Mouse (Mus musculus): ENCODE measurements around the gene Treml2.

Gene Treml2

DNA sequence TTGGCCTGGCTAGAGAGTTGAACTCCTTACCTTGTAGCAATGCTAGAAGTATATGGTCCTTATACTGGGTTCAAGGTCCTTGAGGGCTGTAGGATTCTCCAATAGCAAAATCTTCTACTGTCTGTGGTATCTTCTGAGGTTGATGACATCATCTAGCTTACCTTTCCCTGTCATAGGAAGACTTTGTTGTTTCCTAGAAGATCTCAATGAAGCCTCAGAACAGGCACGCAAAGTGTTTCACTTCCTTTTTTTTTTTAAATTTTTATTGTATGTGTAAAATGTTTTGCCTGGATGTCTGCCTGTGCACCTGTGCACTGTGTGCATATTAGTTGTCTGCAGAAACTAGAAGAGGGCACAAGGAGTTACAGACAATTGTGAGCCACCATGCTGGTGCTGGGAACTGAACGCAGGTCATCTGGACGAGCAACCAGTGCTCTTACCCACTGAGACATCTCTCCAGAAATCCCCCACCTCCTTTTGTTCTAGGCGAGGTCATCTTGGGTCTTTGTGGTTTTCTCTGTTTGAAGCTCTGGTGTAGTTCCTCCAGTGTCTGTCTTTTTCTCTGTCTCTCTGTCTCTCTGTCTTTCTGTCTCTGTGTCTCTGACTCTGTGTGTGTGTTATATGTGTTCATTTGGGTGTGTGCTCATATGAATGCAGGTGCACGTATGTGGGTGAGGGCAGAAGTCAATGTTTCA lies 5.7 kb upstream of the Treml2 start:
- DNase-seq (ENCODE audit: low read depth, low spot score) = peak; percentile 49

DNA sequence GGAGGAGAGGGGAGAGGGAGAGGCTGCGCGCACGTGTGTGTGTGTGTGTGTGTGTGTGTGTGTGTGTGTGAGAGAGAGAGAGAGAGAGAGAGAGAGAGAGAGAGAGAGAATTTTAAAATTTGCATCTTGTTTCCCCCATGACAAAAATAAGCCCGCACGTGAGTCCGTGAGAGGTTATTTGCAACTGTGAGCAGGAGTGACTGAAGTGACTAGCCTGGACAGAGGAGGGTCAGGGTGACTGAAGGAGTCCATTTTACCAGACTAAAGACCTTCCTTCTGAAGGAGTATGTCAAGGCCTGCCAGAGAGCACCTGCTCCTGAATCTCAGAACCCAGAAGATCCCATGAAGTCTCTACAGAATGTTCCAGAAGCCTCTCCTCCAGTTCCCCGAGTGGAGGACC lies 458 bp downstream of the Treml2 start:
- peak; percentile 56 for DNase-seq (ENCODE audit: low read depth, low spot score)

DNA sequence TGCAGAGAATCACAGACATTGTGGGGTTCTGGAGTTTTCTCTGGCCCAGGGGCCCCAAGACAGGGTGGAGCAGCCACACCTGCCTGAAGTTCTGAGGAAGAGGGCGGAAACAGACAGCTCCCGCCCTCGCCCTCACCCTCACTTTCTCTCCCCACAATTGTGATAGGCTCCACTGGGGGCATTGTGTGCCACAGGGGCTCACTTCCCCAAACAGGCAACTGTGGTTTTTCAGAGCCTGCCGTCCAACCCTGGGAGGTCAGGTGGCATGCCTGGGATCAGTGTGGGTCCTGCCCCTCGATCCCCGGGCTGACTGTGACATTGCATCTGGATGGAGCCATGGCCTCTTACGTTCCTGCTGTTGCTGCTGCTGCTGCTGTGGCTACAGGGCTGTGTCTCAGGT lies 901 bp downstream of the Treml2 start:
- DNase-seq (ENCODE audit: low read depth, low spot score) = peak; percentile 68

DNA sequence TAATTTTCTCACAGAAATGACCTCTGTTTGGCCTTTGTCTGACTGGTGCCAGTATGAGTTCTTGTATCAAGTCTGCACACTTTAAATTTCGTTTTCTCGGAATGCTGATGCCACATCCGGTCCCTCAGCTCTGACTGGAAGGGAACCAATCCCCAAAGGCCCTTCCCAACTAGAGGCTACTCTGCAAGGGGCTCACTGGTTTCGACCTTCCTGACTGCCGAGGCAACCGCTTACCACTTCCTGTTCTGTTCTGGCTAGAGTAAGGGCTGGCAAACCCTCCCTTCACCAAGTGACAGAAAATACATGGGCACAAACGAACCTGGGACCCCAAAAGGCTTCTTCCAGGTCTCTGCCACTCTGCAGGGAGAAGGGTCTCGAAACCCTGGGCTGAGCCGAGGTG lies 1.6 kb downstream of the Treml2 start:
- peak; percentile 72 for DNase-seq (ENCODE audit: low read depth, low spot score)

DNA sequence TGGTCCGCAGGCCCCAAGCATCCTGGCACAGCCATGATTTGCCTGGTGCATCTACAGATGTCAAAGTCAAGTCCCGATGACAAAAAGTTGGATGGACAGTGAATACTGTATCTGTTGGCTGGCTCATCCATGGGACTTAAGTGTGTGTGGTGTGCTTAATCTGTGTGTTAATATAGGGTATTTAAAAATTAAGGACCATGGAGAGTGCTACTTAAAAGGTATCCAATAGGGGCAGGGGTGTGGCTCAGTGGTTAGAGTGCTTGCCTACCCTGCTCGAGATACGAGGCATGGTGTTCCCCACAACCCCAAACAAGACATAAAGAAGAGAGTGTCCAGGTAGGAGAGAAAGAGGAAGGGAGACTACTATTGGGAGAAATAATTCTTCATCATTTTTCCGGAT lies 2.5 kb downstream of the Treml2 start:
- DNase-seq (ENCODE audit: low read depth, low spot score) = peak; percentile 30

DNA sequence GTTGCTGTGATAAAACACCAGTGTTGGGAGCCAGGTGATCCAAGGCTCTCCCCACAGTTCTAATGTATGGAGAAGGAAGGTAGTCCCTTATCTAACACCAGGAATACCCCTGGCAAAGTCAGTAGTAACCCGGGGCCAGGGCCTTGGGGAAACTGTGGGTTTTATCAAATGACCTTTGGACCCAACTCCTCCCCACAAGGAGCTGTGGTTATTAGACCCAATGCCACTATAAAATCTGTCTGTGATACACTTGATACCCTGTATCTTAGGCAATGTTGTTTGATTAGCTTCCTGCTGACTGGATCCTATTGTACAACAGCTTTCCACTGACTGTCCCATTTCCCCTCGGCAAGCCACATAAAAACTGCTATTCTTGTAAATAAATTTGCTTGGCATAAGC lies 12.8 kb downstream of the Treml2 start:
- no peak for DNase-seq (ENCODE audit: low read depth, low spot score)

DNA sequence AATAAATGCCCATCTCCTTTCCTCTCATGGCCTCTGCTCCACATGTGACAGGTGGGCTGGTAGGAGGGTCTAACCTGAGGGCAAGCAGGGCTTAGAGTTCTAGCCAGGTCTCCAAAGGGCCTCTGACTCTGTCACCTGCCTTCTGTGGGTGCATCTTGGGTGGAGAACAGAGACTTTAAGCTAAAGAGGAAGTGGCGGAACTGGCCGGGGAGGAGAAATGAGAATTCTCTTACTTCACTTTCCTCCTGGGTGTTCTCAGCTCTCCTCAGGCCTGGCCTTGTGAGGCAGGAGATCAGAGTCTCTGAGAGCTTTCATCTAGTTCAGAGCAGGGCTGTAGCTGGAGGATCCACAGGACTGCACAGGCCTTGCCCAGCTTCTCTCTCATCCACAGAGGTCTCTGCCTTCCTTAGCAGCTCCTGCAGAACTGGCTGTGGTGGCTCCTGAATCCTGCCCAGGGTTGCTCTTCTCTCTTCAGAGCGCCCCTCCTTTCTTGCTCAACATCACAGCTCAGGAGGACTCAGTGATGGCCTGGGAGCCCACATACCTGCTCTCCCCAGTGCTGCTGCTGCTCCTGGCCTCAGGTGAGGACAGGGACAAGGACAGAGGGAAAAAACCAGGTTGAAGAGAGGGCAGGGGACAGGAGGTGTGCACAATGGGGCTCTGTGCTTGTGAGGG lies 16.7 kb downstream of the Treml2 start, which contains the start of gene B430306N03Rik:
Gene B430306N03Rik, plus strand, starts transcription at position 237 of the 675 bp plus-strand sequence.
- DNase-seq (ENCODE audit: low read depth, low spot score) = peak; percentile 17

DNA sequence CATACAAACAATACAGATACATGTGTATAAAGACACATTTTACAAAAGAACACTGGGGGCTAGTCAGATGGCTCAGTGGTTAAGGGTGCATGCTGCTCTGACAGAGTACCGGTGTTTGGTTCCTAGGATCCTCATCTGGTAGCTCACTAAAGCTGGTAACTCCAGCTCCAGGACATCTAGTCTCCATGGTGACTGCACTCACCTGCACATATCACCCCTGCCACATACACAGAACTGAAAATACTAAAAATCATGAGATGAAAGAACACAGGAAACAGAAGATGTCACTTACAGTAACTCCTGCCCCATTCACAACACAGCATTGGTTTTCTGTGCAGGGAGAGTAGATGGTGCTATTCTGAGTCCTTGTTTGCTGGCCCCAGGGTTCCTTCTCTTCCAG lies 19.4 kb downstream of the Treml2 start:
- DNase-seq (ENCODE audit: low read depth, low spot score) = peak; percentile 34

DNA sequence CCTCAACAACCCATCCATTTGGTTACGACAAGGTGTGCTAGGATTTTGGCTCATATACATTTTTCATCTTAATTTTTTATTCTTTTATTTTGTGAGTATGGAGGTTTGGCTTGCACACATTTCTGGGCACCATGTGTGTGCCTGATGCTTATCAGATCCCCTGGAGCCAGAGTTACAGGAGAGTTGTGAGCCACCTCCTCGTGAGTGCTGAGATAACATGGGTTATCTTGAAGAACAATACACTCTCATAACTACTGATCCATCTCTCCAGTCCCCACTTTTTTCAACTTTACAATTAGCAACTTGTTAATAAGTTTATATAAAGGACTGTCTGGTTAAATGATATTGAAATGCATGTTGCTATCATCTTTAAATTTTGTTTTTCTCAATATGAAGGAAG lies 22.0 kb downstream of the Treml2 start:
- DNase-seq (ENCODE audit: low read depth, low spot score) = no peak

DNA sequence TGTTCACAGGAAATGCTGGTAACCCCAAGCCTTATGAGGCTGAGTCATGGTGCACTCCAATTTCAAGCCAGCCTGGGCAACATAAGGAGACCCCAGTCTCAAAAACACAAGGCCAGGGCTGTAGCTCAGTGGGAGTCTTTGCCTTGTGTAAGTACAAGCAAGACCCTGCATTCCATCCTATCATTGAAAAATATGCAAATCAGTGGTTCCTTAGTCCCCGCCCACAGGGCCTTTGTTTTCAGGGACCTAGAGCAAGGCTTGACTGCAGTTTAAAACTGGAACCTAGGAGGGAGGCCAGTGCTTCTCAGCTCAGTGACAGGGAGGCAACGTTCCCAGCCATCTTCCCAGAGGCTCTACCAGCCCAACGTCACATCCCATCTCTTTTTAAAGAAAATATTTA lies 23.9 kb downstream of the Treml2 start:
- DNase-seq (ENCODE audit: low read depth, low spot score) = no peak

DNA sequence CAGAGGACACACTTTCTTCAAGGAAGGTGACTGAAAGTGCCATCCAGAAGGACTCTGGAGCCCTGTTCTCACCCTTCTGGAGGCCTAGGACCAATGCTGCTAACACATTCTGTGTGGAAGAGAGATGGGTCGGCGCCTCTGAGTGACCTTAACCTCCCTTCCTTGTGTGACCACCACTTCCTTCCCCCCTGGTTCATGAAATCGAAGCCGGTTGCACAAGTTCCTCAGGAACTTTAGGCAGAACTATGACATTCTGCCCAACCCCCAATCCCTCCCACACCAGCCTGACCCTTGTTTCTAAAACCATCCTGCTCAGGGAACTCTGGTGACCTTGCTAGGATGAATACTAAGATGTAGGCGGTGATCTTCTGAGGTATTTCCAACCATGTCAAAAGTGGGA lies 25.0 kb downstream of the Treml2 start:
- DNase-seq (ENCODE audit: low read depth, low spot score) = no peak

DNA sequence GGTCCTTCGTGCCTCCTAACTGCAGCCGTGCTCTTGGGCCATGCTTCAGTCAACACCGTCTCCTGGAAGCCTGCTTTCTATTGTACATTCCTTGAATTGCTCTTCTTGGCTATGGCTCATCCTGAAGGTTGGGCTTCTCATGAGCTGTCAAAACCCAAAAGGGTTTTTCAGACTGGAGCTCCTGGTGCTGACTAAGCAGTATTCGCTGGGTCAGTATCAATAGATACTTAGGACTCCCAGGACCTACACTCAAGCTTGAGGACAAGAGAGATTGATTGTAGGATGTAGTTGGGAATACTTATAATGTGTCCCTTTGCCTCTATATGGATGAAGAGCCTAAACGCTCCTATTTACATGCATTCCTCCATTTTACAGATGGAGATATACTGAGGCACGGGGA lies 25.8 kb downstream of the Treml2 start:
- no peak for DNase-seq (ENCODE audit: low read depth, low spot score)

DNA sequence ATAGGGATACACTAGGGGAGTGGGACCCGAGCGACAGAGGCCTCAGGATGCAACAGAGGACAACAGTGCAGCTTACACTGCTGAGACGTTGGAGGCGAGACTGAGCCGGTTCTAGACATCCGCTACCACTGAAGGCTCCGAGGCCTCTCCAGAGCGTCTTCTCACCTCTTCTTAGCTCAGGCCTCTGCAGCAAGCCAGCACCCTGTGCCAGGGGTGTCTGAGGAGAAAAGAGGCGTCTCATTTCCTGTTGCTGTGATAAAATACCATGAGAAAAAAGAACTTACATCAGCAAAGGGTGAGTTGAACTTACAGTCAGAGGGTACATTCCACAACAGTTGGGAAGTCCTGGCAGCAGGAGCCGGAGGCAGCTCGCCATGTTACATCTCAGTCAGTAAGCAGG lies 26.3 kb downstream of the Treml2 start:
- DNase-seq (ENCODE audit: low read depth, low spot score) = peak; percentile 49

DNA sequence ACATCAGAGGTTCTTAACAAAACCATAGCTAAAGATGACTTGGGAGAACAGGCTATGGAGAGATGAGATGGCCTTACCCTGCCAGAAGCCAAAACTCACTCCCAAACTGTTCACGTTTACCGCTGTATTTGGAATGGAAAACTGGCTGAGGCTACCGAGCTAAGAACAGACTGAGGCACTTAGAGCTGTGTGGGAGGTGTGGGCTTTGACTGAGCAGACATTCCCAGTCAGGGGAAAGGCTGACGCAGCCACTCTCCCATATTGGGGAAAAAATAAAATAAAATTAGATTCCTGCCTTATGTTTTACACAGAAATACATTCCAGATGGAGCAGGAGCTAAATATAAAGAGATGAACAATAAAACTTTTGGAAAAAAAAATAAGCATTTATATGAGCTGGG lies 27.4 kb downstream of the Treml2 start:
- DNase-seq (ENCODE audit: low read depth, low spot score) = no peak

DNA sequence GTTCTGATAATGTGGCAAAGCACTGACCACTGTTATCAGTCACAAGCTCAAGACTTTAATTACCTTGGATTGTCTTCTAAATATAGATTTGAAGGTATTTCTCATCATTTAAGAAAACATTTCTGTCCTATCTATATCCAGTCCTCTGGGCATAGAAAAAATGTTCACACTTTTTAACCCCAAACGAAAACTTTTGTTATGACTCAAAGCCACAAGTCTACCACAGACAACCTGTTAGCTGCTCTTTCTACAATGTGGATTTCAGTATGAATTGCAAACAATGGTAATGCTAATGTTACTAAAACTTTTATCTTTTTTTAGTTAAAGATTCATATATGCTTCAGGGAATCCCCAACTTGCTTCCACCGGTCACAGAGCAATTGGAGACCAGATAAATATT lies 33.2 kb downstream of the Treml2 start:
- DNase-seq (ENCODE audit: low read depth, low spot score) = peak; percentile 26

DNA sequence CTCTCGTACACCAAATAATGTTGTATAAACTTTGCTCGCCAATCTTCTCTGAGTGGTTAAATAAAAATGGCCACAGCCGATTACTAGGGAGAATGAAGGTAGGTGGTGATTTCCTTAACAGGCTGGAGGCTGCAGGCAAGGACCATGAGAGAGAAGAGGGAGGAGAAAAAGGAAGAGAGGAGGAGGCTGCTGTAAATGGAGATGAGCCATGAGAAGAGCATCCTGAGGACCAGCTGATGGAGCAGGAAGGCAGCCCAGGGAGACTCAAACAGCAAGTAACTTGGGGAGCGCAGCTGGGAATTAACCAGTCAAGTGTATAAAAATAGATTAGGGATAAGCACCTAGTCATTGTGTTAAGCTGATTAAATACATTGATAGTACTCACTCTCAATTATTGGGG lies 34.9 kb downstream of the Treml2 start:
- DNase-seq (ENCODE audit: low read depth, low spot score) = no peak

DNA sequence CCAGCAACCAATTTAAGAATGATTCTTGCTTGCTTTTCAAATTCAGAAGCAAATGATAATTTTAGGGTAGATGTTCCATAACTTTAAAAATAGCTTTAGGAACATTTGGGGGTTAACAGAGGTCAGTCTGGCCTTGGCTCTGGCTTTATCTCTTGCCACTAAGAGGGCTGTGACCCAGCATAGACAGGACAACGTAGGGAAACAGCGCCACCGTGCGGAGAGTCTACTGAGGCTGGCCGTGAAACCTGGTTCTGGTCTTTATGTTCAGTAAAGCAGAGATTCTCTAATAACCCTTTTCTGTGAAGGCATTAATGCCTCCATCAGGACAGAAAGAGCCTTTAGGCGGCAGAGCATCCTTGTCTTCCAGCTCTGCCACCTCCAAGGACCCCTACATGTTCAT lies 37.6 kb downstream of the Treml2 start:
- peak; percentile 88 for DNase-seq (ENCODE audit: low read depth, low spot score)

DNA sequence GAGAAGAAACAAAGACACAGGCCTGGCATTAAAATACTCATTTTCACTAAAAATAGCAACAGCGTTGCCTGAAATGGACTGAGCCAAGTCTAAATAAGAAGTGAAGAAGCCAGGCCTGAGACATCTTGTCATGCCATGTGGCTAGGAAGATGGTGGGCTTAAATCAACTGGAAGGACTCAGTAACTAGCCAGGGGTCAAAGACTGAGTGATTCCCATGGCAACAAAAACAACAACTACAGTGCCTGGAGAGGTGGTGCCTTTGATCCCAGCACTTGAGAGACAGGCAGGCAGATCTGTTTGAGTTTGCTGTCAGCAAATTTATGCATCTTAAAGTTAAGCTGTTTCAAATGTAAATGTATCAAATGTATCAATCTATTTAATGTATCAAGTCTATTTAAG lies 41.0 kb downstream of the Treml2 start:
- DNase-seq (ENCODE audit: low read depth, low spot score) = no peak

DNA sequence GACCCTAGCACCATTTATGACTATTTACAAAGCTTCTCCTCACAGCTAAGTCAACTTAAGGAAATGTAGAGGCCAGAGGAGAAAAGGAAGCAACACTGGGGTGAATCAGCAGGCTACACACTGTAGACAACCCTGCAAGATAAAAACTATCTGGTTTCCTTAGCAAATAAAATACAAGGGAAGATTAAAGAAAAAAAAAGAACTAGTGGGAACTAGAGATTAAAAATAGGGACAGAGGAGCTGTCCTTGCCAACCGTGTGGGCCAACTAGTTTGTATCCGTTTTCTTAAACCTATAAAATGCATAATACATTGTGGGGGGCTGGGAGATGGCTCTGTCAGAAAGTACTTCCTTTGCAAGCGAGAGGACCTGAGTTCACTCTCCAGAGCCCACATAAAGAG lies 42.6 kb downstream of the Treml2 start:
- no peak for DNase-seq (ENCODE audit: low read depth, low spot score)

DNA sequence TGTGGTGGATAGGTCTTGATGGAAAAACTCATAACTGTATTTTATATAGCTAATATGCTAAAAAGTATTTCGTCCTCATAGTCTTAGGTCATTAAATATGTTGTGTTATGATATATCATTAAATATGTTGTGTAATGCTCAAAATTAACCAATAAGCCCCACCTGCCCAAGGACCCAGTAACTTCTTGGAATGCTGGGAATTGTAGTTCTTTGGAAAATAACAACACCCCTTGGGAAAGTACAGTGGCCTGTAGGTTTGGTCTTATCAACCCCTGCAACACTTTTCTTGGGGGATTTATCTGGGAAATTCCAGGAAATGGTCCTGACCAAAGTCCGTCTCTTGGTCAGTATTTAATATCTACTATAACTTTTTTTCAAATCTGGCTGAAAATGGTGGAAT lies 43.8 kb downstream of the Treml2 start:
- no peak for DNase-seq (ENCODE audit: low read depth, low spot score)

DNA sequence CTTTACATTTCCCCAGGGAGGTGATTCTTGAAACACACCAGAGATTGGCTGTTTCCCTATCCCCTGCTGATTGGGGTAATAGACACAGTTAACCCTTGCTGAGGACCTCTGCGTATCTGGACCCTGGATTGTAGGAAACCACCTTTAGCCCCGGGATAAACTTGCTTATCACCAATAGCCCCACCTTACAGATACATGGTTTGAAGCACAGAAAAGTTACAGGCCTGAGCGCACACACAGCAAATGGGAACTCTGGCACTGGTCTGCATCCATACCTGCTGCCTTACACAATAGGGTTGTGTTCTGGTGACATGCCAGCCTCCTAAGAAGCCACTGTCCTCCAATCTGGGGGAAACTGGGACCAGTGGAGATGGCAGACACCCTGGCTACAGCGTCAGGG lies 46.5 kb downstream of the Treml2 start:
- DNase-seq (ENCODE audit: low read depth, low spot score) = no peak

DNA sequence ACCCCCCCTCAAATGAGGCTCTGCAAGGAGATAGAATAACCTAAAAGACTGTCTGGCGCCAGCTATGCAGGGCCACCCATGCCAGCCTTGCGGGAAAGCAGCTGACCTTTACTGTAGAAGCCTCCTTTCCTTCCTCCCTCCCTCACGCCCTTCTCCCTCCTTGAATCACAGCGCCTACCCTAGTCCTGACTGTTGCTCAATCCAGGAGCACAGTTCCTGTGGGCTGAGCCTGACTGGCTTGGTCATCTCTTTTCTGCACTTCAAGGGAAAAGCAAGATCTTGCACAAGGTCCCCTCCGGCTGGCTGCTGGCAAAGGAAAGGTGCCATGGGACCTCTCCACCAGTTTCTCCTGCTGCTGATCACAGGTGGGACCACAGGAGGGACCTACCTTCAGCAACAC lies 46.9 kb downstream of the Treml2 start, which contains the start of gene Trem2:
Gene Trem2, plus strand, starts transcription at position 171 of the 400 bp plus-strand sequence.
- no peak for DNase-seq (ENCODE audit: low read depth, low spot score)

DNA sequence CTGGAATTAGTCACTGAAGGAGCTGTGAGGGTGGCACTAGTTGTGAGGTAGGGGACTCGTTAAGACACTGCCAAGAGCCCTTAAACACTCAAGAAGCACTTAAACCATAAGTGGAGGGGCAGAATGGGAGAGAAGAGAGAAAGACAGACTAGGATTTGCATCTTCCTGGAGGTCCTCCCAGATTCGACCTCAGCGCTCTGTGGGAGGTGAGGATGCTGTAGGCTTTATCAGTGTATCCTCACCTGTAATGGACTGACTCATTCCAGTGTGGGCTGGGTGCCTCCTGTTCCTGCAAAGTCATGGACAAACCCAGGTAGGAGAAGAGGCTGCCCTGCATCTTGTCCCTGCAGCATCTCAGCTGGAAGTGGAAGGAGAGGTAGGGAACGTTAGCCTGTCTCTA lies 47.5 kb downstream of the Treml2 start:
- no peak for DNase-seq (ENCODE audit: low read depth, low spot score)
